Mouse (Mus musculus) embryo, embryonic 10.5 days (tissue): ENCODE measurements around the gene Tomm40.

Source experiments
- DNase-seq: peaks from one replicate; pipeline ENCODE4 v3.0.0-alpha.2; 2015; ENCODE audit warnings: low spot score

The Tomm40 gene

GRCm38 (mm10) chr7:19715239-19716054 is at the start of gene Tomm40:
Gene Tomm40 (minus strand): TSS chr7:19715438.
- peak; percentile 100 for DNase-seq

- no peak for DNase-seq
Observed at GRCm38 (mm10) chr7:19764581-19764980, 49.3 kb upstream of the Tomm40 start.

- no peak for DNase-seq
Observed at GRCm38 (mm10) chr7:19763829-19764477, 48.7 kb upstream of the Tomm40 start.

DNA sequence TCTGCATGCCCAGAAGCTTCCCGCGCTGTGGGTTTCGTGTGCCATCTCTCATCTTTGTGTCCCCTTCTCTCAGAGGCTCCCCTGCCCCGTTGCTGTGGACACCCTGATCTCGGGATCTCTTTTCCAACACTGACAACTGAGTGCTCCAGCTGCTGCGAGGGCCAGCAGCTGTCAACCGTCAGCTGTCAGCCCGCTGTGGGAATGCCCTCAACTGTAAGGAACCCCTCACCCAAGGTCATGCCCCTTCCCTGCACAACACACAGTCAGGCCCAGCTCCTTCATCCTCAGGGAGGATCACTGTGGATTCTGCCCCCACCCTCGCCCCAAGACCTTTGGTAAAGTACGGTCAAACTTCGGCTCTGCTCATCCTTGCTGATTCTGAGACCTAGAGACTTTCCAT is 47.0 kb upstream of the Tomm40 start:
- DNase-seq: no peak

DNA sequence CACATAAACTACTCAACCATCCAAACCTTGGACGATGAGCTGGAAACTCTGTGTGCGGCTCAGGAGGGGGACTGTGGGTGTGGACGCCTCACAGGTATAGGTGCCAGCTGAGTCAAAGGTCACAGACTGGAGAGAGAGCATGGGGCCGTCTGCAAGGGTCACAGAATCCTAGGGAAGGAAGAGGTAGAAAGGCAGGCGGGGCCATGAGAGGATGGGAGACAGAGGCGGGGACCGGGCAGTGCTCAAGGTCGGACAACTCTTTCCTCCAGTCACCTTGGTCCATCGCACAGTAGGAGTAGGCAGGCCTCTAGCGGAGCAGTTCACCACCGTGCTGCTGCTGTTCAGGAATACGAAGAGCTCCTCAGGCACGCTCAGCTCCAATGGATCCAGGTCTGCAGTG is 44.8 kb upstream of the Tomm40 start:
- DNase-seq: no peak

- DNase-seq: no peak
Observed at GRCm38 (mm10) chr7:19758623-19759022, 43.4 kb upstream of the Tomm40 start.

GRCm38 (mm10) chr7:19755851-19756786 is 40.9 kb upstream of the Tomm40 start:
- no peak for DNase-seq

DNA sequence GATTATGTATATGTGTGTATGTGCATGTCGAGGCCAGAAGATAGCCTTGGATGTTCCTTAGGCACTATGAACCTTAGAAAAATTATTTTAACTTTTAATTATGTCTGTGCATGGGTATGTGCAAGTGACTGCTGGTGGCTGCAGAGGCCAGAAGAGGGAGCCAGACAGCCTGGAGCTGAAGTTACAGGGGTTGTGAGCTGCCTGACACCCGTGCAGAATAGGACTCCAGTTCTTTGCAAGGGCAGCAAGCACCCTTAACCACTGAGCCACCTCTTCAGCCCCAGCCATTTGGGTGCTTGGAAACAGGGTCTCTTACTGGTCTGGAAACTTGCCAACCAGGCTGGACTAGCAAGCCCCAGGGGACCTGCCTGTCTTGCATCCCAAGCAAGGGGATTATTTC is 39.8 kb upstream of the Tomm40 start:
- no peak for DNase-seq

- no peak for DNase-seq
Observed at GRCm38 (mm10) chr7:19754065-19754464, 38.8 kb upstream of the Tomm40 start.

GRCm38 (mm10) chr7:19753587-19753986 is 38.3 kb upstream of the Tomm40 start:
- DNase-seq: no peak

DNA sequence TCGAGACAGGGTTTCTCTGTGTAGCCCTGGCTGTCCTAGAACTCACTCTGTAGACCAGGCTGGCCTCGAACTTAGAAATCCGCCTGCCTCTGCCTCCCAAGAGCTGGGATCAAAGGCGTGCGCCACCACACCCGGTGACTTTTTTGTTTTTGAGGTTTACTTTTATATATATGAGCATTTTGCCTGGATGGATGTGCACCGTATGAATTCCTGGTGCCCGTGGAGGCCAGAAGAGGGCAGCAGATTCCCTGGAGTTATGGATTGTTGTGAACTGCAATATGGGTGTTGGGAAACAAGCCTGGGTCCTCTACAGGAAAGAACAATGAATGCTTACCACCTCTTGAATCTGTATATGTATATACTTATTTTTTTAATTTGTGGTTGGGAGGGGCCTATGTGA is 37.4 kb upstream of the Tomm40 start:
- peak; percentile 45 for DNase-seq

- no peak for DNase-seq
Observed at GRCm38 (mm10) chr7:19751070-19751383, 35.8 kb upstream of the Tomm40 start.

- peak; percentile 93 for DNase-seq
Observed at GRCm38 (mm10) chr7:19750217-19751069, 35.2 kb upstream of the Tomm40 start, which contains the start of gene Nectin2. Gene Nectin2 (minus strand): TSS chr7:19750483.

DNA sequence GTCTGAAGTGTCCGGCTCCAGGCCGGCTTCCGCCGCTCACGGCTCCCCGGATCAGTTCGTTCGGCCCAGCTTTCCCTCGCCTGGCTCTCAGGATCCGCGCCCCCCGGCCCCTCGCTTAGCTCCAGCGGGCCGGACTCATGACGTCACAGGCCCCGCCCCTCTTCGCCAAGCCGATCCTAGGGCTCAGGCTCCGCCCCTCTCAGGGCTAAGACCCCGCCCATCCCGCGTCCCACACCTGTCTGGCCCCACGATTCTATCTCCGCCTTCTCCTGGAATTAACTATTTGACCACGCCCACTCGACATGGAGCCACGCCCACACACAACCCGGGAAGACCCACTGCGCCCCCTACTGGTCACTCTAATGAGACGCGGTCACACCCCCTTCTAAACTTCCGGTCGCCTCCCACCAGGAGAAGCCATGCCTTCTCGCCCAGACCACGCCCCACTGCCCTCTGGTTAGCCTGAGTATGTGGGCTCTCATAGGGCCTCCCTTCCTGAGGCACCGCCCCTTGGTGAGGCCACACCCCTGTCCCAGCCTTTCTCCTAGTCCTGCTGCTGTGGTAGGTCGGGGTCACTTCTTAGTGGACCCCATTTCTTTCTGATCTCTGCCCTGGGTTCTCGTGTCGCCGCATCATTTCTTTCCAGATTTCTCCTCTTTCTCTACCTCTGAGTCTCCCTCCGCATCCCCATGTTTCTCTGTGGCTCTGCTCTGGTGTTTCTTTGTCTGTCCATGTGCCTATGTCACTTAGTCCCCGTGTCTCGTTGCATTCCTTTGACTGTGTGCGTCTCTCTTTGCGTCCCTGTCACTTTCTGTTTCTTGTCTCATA is 34.4 kb upstream of the Tomm40 start:
- DNase-seq: peak; percentile 99

DNA sequence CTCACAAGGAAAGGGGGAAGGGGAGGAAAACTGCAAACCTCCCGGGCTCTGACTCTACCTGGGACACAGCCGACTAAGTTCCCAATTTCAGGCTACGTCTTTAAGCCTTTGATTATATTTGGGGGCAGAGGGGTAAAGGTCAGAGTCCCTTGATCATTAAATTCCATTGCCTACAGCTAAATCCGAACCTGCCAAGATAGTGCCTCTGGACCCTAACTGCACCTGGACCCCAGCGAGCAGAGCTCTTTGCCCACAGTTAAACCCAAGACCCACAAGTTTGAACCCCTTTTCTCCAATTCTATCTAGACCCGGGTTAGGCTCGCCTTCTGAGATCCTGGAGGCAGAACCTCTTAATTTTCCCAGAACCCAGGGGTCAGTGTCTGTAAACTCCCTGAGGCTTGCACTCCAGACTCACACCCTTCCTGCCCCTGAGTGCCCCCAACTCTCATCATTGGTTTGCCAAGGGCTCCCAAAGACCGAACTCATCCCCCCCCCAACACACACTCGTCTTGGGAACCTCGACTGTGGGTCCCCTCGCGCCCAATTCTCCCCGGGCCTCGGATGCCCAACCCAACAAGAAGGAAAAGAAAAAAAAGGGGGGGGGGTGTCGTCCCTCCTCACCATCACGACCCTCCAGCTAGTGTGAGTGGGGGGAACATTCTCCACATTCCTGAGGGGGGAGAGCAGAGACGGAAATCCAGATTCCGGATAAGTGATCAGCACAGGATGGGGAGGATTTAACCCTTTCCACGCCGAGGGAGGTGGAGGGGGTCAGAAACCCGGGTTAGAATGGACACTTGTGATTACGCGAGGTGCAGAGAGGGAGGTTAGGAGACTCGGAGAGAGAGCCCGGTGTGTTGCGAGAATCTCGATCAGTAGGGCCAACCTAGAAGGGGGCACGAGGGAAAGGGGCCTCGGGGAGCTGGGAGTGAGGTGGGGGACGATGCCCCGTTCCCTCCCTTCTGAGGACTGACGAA is 33.3 kb upstream of the Tomm40 start:
- DNase-seq: peak; percentile 76

- peak; percentile 54 for DNase-seq
Observed at GRCm38 (mm10) chr7:19747420-19748218, 32.4 kb upstream of the Tomm40 start.

GRCm38 (mm10) chr7:19746426-19747201 is 31.4 kb upstream of the Tomm40 start:
- DNase-seq: peak; percentile 21

GRCm38 (mm10) chr7:19745971-19746370 is 30.7 kb upstream of the Tomm40 start:
- no peak for DNase-seq
